Mouse (Mus musculus): ENCODE results near the gene Prg4.
A peak's percentile ranks its signal among the peaks of the same experiment; 100 is the strongest.

The Prg4 gene

DNA sequence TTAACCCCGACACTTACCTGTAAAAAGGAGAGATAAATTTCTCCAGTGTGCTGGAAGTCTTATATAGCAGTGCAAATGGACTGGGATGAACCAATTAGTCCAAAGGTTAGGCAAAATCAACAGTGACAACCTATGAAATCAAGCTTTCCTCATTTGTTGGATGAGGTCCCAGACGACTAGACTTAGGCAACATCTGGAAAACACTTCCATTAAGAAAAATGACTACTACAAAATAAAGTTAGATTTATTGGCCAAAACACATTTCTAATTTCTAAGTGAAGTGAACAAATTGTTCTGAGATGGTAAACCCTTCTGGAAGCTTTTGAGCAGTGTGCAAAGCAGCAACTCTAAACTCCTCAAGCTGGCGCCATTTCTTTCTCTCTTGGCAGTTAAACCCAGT lies at the start of gene Prg4:
Prg4 (minus strand) TSS at position 34 of the 400 bp plus-strand sequence.
- DNase-seq (ENCODE audit: low spot score) = no peak

DNA sequence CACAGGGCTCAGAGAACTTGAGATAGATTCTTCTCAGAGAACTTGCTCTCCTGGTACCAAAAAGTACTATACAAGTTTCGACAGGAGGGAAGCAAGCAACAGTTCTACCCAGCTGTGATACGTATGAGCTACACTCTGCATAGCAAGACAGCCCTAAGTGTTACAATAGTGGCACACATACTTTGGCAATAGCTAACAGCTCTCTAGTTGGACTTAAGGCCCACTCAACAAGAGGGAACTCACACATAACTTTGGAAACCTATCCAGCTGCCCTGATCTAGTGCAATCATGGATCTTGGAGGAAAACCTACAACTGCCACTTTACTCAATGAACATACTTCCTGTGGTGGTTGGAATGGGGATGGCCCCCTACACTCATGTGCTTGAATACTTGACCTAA lies 47.1 kb upstream of the Prg4 start:
- DNase-seq (ENCODE audit: low spot score) = no peak

DNA sequence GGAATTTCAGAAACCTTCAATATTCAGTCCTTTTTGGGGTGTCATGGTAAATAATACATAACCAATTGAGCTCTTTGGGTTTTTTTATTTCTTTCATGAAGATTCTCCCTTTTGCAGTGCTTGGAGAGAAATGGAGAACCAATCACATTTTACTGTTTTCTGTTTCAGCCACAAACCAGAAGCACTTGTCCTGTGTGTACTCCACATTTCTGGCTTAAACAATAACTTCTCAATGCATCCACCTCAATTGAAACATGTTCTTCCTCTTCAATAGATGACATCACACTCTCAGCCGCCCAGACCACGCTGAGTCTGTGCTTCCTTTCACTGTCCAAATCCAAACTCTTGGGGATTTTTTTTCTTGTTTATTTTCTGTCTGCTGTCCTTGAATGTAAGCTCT lies 39.8 kb upstream of the Prg4 start:
- DNase-seq (ENCODE audit: low spot score) = no peak

DNA sequence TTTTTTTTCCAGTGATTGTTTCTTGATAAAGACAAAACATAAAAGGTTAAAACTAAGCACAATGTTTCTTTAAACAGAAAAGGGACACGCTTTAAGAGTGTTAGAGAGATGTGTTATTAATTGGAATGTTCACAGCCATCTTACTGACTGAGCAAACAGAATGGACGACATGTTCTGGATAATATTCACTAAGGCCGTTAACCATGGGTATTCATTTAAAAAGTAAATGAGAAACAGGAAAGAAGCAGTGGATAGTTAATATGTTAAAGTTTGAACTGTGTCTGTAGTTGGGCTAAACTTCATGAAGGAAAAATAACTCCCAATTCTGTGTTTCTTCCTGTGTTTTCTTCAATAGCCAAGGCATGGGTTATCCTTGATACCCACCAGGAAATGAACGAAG lies 37.4 kb upstream of the Prg4 start:
- no peak for DNase-seq (ENCODE audit: low spot score)

DNA sequence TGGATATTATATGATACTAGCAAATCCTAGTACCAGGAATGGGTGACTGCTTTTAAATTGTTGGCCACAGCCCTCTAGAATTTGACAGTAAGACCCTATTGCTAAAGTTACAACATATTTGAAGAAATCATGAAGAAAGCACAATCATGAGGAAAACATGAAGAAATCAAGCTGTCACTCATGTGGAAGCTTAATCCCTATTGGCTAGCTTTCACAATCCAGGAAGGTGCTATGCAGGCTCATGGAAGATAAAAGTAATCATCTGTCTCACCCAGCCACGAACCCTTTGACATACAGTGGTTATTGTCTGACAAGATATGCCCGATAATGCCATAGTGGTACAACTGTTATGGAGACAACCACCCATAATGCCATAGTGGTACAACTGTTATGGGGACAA lies 32.2 kb upstream of the Prg4 start:
- no peak for DNase-seq (ENCODE audit: low spot score)

DNA sequence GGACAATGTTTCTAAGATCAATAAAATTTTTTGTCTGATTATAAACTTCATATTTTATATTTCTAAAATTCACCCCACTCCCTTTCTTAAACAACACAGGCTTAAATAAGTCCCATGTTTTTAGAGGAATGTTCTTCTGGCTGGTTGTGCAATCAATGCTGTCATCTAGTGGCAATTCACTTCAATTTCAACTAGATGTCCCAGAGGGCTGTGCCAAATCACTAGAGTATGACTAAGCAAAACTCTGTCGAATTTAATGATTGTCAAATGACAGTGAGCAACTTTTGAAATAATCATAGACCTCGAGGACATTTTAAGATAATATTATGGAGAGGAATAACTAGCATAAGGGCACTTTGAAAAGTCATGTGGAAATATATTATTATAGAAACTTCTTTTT lies 31.7 kb upstream of the Prg4 start:
- no peak for DNase-seq (ENCODE audit: low spot score)

DNA sequence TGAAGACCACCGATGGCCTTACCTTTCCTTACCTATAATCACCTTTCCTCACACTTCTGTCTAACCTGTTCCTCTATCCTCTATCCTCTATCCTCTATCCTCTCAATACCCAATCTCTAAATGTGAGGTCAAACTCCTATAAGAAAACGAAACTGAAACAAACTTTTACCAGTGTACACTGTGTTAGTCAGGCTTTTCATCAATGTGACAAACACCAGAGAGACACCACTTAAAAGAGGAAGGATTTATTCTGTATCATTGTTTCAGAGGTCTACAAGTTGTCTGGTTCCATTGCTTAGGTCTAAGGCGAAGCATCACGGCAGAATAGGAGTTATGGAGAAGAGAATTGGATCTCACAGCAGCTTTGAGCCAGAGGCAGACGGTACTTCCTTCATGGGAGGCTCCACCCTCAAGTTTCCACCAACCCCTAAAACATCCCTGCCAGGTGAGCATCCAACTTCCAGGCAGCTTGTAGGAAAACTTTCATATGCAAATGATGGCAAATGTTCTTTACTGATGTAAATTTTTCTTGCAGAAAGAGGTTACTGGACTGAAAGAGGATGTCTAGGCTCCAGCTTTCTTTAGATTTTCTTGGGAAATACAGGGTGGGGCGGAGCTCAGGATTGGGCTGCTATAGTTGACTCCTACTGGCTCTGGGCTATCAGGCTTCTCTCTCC lies 30.8 kb upstream of the Prg4 start:
- no peak for DNase-seq (ENCODE audit: low spot score)

DNA sequence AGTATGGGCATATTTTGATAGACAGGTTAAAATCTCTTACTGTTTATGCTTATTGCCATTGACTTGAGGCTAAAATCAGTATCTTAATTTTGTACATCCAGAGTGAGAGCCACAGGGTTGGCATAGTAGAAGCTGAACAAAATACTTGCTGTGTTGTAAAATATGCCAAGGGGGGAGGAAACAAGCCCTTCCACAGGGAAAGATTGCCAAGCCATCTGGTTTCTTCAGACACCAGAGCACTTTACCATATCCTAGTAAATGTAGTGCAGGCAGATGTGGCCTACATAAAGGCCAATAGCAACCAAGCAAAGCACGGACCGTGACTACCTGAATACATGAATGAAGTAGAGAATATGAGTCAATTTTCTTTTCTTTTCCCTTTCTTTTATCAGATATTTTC lies 23.2 kb upstream of the Prg4 start:
- DNase-seq (ENCODE audit: low spot score) = no peak

DNA sequence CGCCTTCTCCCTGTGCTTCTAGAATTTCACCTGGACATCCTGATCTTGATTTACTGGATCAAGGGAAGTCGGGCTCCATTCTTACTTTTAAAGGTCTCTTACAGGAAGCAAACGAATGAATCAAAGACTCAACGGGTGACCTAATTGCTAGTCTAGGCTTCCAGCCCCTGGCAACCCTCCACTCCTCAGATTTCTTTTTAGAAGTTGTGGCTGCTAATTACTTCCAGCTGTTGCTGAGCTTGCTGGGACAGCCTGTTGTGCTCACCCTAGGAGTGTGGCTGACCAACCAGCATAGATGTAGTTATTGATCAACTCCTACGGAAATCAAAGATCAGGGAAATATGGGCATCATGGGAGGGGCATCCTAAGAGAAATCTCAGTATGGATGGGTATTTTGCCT lies 14.7 kb upstream of the Prg4 start:
- peak; percentile 21 for DNase-seq (ENCODE audit: low spot score)

DNA sequence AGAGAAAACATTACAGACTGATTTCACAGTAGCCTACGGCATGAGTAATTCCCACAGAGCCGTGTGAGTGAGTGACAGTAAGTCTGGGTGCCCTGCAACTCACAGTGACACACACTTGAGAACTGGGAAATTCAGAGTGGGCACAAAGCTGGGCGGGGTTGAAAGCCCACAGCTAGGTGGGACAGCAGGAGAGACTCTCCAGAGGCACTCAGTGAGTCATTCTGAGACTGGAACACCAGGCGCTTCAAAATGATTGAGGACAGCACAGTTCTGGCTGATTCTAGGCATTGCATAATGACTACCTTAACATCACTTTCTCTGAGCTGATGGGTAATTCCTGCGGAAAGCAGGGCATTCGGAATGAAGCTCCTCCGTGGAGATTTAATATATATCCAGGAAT lies 6.6 kb upstream of the Prg4 start:
- DNase-seq (ENCODE audit: low spot score) = no peak

DNA sequence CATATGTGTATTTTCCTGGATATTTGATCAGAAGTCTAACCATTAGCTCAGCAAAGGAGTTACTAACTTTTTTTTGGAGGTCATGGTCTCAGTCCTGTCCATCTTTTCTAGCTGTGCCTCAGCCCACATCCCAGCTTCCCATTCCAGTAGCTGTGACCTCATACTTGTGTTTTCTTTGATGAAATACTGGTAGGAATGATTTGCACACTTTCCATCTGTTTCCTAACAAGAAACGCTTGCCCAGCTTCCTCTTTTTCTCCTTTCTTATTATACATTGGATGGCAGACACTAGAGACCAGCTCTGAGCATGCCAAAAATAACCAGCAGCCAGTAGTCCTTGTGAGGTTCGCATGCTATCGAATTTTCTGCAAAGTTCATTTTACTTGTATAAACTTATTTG lies 4.0 kb upstream of the Prg4 start:
- DNase-seq (ENCODE audit: low spot score) = no peak

DNA sequence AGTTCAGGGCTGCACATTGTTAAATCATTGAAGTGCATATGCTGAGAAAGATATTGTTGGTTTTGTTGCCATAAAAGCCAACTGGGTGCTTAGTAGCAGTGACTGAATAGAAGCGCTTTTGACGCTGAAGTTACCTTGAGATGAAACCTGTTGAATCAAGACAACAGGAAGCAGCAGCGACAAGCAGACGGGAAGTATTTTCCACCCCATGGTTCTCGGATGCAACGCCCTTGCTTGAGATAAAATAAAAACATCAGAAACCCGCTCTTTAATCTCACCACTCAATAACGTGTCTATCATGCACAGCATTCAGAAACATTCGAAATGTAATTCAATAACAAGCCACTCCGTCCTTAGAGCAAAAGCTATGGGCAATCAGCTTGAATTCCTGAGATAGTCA lies 601 bp downstream of the Prg4 start:
- DNase-seq (ENCODE audit: low spot score) = no peak

DNA sequence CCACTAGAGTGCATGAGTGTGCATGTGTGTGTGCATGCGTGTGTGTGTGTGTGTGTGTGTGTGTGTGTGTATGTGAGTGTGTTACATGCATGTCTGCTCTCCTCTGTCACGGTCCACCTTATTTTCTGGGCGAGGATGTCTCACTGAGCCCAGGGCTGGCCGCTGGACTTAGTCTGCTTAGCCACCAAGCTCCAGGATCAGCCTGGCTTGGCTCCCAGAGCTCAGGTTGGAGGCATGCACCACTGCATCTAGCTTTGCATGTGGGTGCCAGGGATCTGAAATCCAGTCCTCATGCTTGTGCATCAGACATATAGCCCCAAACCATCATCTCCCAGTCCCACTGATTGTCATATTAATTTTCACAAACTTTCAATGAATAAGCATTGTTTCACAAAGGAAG lies 2.3 kb downstream of the Prg4 start:
- DNase-seq (ENCODE audit: low spot score) = no peak

DNA sequence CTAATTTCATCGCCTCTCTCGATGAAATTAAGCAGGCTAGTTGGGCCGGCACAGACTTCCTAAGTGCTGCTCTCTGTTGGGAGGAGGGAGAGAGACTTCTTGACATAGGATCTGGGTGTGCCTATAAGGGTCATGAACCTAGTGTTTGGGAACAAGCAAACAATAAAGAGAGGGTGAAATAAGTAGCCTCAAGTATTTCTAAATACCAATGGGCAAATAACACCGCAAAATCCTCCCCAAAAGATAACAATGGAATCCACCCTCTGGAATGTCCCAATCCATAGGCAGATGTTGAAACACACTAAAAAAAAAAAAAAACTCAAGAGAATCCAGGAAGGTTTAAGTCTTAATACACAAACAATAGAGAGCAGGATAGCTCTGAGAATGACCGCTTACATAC lies 2.9 kb downstream of the Prg4 start:
- no peak for DNase-seq (ENCODE audit: low spot score)

DNA sequence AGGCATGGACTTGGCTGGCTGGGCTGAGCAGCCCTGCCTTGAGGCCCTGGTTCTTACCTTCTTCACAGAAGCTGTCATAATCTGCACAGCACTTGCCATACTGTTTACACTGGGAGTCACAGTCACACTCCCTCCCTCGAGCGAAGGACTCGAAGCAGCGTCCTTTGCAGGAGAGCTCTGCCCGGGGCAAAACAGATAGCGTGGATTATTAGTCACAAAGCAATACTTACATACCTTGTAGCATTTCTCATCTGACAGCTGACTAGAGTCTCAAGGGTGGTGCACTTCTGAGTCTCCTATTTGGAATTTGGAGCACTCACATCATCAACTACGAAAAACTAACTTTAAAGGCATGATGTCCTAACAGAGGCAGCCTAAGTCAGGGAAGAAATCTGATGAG lies 5.4 kb downstream of the Prg4 start:
- no peak for DNase-seq (ENCODE audit: low spot score)

DNA sequence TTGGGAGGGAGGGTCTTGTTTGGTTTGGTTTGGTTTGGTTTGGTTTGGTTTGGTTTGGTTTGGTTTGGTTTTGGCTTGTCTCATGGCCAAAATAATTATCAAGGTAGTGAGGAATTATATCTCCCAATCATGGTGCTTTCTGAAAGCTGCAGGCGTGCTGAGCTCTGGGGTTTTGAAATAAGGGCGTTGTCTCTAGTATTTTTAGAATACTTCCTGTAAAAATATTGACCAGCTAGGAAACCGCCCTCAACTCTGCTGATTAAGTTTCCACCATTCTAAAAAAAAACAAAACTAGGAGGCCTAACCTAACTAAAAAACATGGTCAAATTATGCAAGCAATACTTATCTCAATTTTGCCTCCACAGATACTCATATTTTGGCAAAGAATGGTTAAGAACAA lies 6.4 kb downstream of the Prg4 start:
- DNase-seq (ENCODE audit: low spot score) = no peak

DNA sequence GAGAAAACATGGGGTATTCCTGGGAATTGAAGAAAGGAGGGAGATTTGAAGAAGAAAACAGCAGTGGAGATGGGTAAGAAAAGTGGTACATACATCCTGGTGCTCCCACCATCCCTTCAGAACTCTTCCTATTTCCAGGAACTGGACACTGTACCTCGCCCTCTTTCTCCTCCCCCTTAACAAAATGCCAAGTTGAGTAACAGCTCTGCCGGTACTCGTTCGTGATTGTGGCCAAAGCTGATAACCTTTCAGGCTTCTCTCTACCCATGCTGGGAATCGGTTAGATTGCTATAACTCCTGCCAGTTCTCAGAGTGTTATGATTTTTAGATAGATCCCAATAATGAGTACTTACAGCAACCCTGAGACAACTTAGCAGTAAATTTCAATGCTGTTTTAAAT lies 7.0 kb downstream of the Prg4 start:
- DNase-seq (ENCODE audit: low spot score) = no peak

DNA sequence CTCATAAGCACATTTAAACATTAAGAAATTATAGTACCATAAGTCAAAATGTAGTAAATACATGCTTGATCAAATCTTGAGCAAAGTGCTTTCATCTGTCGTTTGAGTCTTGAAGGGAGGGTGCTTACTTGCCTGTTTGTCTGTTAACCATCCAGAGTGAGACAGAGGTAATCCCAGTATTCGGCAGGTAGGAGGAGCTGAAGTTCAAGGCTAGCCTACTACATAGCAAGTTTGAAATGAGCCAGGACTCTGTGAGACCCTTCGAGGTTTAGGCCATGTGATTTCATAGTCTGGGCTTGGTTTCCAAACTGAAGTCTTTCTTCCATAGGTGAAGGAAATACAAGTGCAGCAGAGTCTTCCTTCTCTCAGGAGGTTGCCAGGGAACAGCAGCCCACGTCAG lies 24.2 kb downstream of the Prg4 start:
- no peak for DNase-seq (ENCODE audit: low spot score)

DNA sequence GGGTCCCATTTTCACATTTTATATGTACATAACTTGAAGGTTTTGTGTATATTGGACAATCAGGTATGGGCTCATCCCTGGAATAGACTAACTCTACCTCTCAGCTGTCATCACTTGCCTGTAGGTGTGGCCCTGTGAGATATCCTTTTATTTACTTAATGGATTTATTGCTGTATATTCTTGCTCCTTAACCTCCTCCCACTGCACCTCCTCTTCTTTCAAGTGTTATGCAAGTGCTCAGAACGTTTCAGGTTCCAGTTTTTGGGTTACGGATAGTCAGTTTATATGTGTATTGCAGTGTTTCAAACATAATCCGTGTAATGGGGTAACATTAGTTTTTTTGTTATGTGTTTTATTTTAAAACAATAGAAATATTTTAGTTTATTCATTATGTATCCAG lies 27.3 kb downstream of the Prg4 start:
- no peak for DNase-seq (ENCODE audit: low spot score)

DNA sequence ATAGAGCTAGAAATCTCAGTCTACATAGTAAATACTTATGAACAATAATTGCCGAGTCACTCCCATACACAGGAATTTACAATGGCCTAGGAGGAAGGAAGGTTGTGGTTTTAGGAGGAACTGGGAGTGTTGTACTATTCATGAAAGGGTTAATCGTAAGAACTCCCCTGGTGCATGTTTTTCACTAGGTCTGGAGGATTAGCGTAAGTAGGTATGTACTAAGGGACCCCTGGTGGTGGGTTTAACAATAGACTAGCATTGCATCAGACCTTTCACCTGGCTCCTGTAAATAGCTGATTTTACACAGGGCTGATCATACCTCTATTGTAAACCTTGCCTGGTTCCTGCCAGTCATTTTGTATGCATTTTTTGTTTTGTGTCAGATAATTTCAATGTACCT lies 39.7 kb downstream of the Prg4 start:
- DNase-seq (ENCODE audit: low spot score) = no peak

DNA sequence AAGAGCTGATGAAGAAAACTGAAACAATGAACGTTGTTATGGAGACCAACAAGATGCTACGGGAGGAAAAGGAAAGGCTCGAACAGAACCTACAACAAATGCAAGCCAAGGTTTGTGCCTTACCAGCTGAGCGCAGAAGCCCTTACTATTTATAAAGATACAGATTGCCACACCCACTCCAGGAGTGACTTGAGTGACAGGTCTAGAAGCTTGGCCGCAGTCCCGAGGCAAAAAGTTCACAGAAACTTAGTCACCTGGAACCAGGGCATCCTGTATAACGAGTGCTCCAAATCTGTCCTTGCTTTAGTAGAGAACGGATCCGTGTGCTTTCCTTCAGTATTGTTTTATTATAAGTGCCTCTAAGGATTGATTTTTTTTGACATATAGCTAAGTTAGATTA lies 40.3 kb downstream of the Prg4 start:
- no peak for DNase-seq (ENCODE audit: low spot score)

DNA sequence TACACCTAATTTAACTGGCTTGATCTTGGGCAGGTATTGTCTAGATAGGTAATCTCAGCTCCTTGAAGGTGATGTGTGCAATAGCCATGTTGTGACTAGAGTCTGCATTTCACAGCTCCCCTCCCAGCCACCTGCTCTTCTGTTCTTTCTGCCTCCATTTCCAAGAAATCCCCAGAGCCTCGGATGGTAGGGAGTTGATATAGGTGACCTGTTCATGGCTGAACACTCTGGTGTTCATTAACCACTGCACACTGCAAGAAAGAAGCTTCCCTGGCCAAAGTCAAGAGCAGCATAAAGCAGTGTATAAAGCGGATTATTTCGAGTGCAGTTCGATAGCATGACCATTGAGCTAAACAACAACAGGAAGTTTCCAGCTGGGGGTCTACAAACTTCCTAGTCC lies 47.5 kb downstream of the Prg4 start:
- no peak for DNase-seq (ENCODE audit: low spot score)

DNA sequence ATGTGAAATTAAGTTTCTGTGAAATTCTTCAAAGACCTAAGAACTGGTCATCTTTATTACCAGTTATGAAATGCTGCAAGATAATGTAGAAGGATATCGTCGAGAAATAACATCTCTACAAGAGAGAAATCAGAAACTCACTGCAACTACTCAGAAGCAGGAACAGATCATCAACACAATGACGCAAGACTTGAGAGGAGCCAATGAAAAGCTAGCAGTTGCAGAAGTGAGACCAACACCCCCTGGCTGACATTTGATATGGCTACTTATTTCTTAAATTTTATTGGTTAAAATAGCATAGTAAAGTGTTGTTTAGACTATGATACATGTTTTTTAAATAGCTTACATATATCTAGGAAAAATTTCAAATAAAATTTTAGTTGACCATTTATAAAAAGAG lies 50.0 kb downstream of the Prg4 start:
- DNase-seq (ENCODE audit: low spot score) = no peak

DNA sequence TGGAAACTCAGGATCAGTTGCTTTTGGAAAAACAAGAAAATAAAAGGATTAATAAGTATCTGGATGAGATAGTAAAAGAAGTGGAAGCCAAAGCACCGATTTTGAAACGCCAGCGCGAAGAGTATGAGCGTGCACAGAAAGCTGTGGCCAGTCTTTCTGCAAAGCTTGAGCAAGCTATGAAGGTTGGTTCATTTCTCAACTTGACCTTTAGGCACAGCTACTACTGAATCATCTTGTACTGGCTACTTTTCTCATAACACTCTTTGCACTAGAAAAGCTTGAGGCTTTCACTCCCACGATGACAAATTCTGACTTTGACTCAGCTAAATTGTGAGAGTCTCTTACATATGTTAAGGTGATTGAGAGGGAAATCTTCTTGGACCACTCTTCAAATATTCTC lies 56.0 kb downstream of the Prg4 start:
- DNase-seq (ENCODE audit: low spot score) = no peak

DNA sequence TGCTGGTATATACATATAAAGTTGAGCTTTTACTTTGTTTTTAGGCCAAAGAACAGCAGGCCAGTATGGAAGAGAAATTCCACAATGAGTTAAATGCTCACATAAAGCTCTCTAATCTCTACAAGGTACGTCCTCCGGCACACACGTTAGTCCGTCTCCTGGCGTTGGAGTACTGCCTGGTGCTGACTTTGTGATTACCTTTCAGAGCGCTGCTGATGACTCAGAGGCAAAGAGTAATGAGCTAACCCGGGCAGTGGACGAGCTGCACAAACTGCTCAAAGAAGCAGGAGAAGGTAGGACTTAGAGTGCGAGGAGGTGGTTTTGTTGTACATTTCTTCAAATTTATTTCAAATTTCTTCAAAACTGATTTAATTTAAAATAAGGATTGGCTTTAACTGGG lies 58.7 kb downstream of the Prg4 start:
- no peak for DNase-seq (ENCODE audit: low spot score)

All from ovary, postnatal 14 days (tissue).